Mouse (Mus musculus) spleen, postnatal 10 days (tissue): ENCODE measurements at regions not wholly inside any gene's neighbourhood (a gene's known extent, or its start where the extent isn't known, plus 50 kb on each side); places are given as distances from the start of the nearest gene placed in this dataset.

Experiments used
- DNase-seq, 2 experiments: peaks; one replicate each; pipeline ENCODE4 v3.0.0; 2021 to 2022; ENCODE audit warnings: low spot score in 2 of 2

GRCm38 (mm10) chr2:137974651-137975050, 281.7 kb upstream of the Btbd3 start:
- no peak for DNase-seq

- no peak for DNase-seq
Observed at GRCm38 (mm10) chr2:137969156-137969555, 287.2 kb upstream of the Btbd3 start.

GRCm38 (mm10) chr2:137966460-137967076, 289.8 kb upstream of the Btbd3 start:
- DNase-seq, result no peak

GRCm38 (mm10) chr2:137954830-137955229, 301.5 kb upstream of the Btbd3 start:
- no peak for DNase-seq

GRCm38 (mm10) chr2:137953144-137953543, 303.2 kb upstream of the Btbd3 start:
- no peak for DNase-seq

GRCm38 (mm10) chr2:137951942-137952341, 304.4 kb upstream of the Btbd3 start:
- DNase-seq, result no peak

GRCm38 (mm10) chr2:137950931-137951330, 305.4 kb upstream of the Btbd3 start:
- DNase-seq, result no peak

GRCm38 (mm10) chr2:137942753-137943152, 313.6 kb upstream of the Btbd3 start:
- DNase-seq, result peak; percentile 5 to 48

- DNase-seq, result no peak
Observed at GRCm38 (mm10) chr2:137939591-137939990, 316.8 kb upstream of the Btbd3 start.

GRCm38 (mm10) chr2:137938831-137939480, 317.4 kb upstream of the Btbd3 start:
- DNase-seq, result no peak

- DNase-seq, result no peak
Observed at GRCm38 (mm10) chr2:137936613-137937012, 319.8 kb upstream of the Btbd3 start.

GRCm38 (mm10) chr2:137932931-137933330, 323.4 kb upstream of the Btbd3 start:
- DNase-seq, result no peak

GRCm38 (mm10) chr2:137932488-137932887, 323.9 kb upstream of the Btbd3 start:
- no peak for DNase-seq

- DNase-seq, result no peak
Observed at GRCm38 (mm10) chr2:137925488-137925887, 330.9 kb upstream of the Btbd3 start.

- no peak for DNase-seq
Observed at GRCm38 (mm10) chr2:137924576-137924975, 331.8 kb upstream of the Btbd3 start.

GRCm38 (mm10) chr2:137898425-137898824, 357.9 kb upstream of the Btbd3 start:
- DNase-seq, result no peak

GRCm38 (mm10) chr2:137880211-137881031, 375.9 kb upstream of the Btbd3 start:
- DNase-seq, result no peak

GRCm38 (mm10) chr2:137869676-137870075, 386.7 kb upstream of the Btbd3 start:
- no peak for DNase-seq

GRCm38 (mm10) chr2:137854494-137854893, 401.9 kb upstream of the Btbd3 start:
- DNase-seq, result no peak

GRCm38 (mm10) chr2:137853399-137854259, 402.7 kb upstream of the Btbd3 start:
- no peak for DNase-seq

GRCm38 (mm10) chr2:137847901-137848300, 408.5 kb upstream of the Btbd3 start:
- no peak for DNase-seq
